Mouse (Mus musculus) intestine, embryonic 15.5 days (tissue): ENCODE measurements around the gene Ankrd13c. TPM values are rescaled to one million over a fixed set of nuclear protein-coding genes. Genes with fewer than 3 reads are reported as not detected.

ENCODE experiments used
- ATAC-seq: fragments of 200-750 bp; cut with Nextera tagmentation; 2 replicates; pipeline ENCODE4 v1.8.0; 2017; ENCODE audit warnings: moderate TSS enrichment, moderate library complexity
- H3K27ac ChIP-seq: fragments of 300-500 bp; sonication (generic); 2 replicates; pipeline ENCODE4 v1.5.1; 2015; ENCODE audit warnings: mild to moderate bottlenecking, inconsistent platforms
- H3K27me3 ChIP-seq: fragments of 300-500 bp; sonication (generic); replicated peaks from 2 replicates; pipeline ENCODE4 v1.6.1; 2015; ENCODE audit warnings: inconsistent platforms
- H3K36me3 ChIP-seq: fragments of 300-500 bp; sonication (generic); 2 replicates; pipeline ENCODE4 v1.6.1; 2015; ENCODE audit warnings: inconsistent platforms
- H3K4me1 ChIP-seq: fragments of 300-500 bp; sonication (generic); replicated peaks from 2 replicates; pipeline ENCODE4 v1.6.1; 2015; ENCODE audit warnings: inconsistent platforms
- H3K4me2 ChIP-seq: fragments of 300-500 bp; sonication (generic); replicated peaks from 2 replicates; pipeline ENCODE4 v1.6.1; 2015; ENCODE audit warnings: mild to moderate bottlenecking, inconsistent platforms
- H3K4me3 ChIP-seq: fragments of 300-500 bp; sonication (generic); replicated peaks from 2 replicates; pipeline ENCODE4 v1.5.1; 2015; ENCODE audit warnings: inconsistent platforms
- H3K9ac ChIP-seq: fragments of 300-500 bp; sonication (generic); 2 replicates; pipeline ENCODE4 v1.6.1; 2015; ENCODE audit warnings: inconsistent platforms
- H3K9me3 ChIP-seq: fragments of 300-500 bp; sonication (generic); 2 replicates; pipeline ENCODE4 v1.6.1; 2016; ENCODE audit warnings: inconsistent platforms
- WGBS: fragments of 180-500 bp; shearing (Covaris S2); methylation state at CpG from one replicate; pipeline ENCODE4 v1.1.7; 2015; 5-methylcytosine and 5-hydroxymethylcytosine counted together
- polyA plus RNA-seq: library from polyadenylated mRNA; unstranded; fragments of >200 nt; fragmentation: Nextera tagmentation; extraction: Ambion mirVana; gene quantifications from 2 replicates; pipeline ENCODE4 v1.2.1, GENCODE M21; 2015

Gene Ankrd13c
- polyA plus RNA-seq, 1 experiment from 2014 or later, result 21.1 TPM

GRCm38 (mm10) chr3:158036329-158036988, 89.4 kb downstream of the Ankrd13c start, which contains the start of the genes Srsf11 and Lrrc40:
Gene Srsf11 (minus strand): TSS chr3:158036639.
Gene Lrrc40 (plus strand): TSS chr3:158036662.
- H3K4me2 ChIP-seq, result peak within 1 kb of the TSS; percentile 62
- peaks cover 12% of the 10 kb centered on the region; the same call in 1 of the 2 replicates for H3K4me1 ChIP-seq
- H3K9me3 ChIP-seq, result no peaks in the 10 kb centered on the region
- peak within 1 kb of the TSS; percentile 90 for H3K4me3 ChIP-seq
- WGBS, result under 1% methylated on average over 55 of the region's 55 CpGs
- no peaks in the 10 kb centered on the region for H3K27me3 ChIP-seq
- peak; percentile 97 for ATAC-seq
- peak within 1 kb of the TSS; percentile 82 for H3K27ac ChIP-seq
- peak within 1 kb of the TSS; percentile 85 for H3K9ac ChIP-seq
- H3K36me3 ChIP-seq, result no peaks in the 10 kb centered on the region

- Histone ChIP-seq H3K27ac (no peak overlapping the region), H3K9me3 (no peaks in the 10 kb centered on the region), H3K36me3 (no peaks in the 10 kb centered on the region), H3K27me3 (no peaks in the 10 kb centered on the region), H3K9ac (no peak overlapping the region), H3K4me3 (no peak overlapping the region), H3K4me2 (no peak overlapping the region), H3K4me1 (peaks cover 8% of the 10 kb centered on the region; the same call in 1 of the 2 replicates)
- 80% methylated on average over 3 of the region's 3 CpGs for WGBS
- no peak for ATAC-seq
Observed at GRCm38 (mm10) chr3:158038106-158038505, 91.1 kb downstream of the Ankrd13c start.

- Histone ChIP-seq H3K4me1 (no peaks in the 10 kb centered on the region), H3K27ac (no peak overlapping the region), H3K4me2 (no peak overlapping the region), H3K36me3 (no peaks in the 10 kb centered on the region), H3K9me3 (no peaks in the 10 kb centered on the region), H3K4me3 (no peak overlapping the region), H3K9ac (no peak overlapping the region), H3K27me3 (no peaks in the 10 kb centered on the region)
- no peak for ATAC-seq
- 85% methylated on average over 2 of the region's 2 CpGs for WGBS
Observed at GRCm38 (mm10) chr3:158040755-158041154, 93.7 kb downstream of the Ankrd13c start.

- H3K4me3 ChIP-seq, result no peak overlapping the region
- no peaks in the 10 kb centered on the region for H3K4me1 ChIP-seq
- no peak for ATAC-seq
- no peak overlapping the region for H3K27ac ChIP-seq
- H3K27me3 ChIP-seq, result no peaks in the 10 kb centered on the region
- H3K36me3 ChIP-seq, result no peaks in the 10 kb centered on the region
- 81% methylated on average over 2 of the region's 2 CpGs for WGBS
- H3K9ac ChIP-seq, result no peak overlapping the region
- no peak overlapping the region for H3K4me2 ChIP-seq
- no peaks in the 10 kb centered on the region for H3K9me3 ChIP-seq
Observed at GRCm38 (mm10) chr3:158049508-158049907, 102.5 kb downstream of the Ankrd13c start.

Other genes with a start within 250 kb of the Ankrd13c start
- 54.0 and 58.1 TPM in 2 replicates for gene Cth, start 22.2 kb upstream of the Ankrd13c start, polyA plus RNA-seq
- gene Srsf11, start 89.4 kb downstream of the Ankrd13c start, polyA plus RNA-seq, result 202 and 238 TPM in 2 replicates
- gene Lrrc40, start 89.4 kb downstream of the Ankrd13c start, polyA plus RNA-seq, result 45.3 and 56.3 TPM in 2 replicates